Mouse (Mus musculus) 416B (cell line): Measurements from ENCODE around the gene Atg2a.
A peak's percentile ranks its signal among the peaks of the same experiment; 100 is the strongest.
"Not testable (repeated sequence)": the region's sequence is repeated elsewhere in the genome, so short reads cannot be mapped to it uniquely, and the experiment has no call there.

ENCODE experiments used
- DNase-seq: peaks from one replicate; pipeline ENCODE4 v3.0.0; 2011; ENCODE audit warnings: low read depth

The Atg2a gene

DNA sequence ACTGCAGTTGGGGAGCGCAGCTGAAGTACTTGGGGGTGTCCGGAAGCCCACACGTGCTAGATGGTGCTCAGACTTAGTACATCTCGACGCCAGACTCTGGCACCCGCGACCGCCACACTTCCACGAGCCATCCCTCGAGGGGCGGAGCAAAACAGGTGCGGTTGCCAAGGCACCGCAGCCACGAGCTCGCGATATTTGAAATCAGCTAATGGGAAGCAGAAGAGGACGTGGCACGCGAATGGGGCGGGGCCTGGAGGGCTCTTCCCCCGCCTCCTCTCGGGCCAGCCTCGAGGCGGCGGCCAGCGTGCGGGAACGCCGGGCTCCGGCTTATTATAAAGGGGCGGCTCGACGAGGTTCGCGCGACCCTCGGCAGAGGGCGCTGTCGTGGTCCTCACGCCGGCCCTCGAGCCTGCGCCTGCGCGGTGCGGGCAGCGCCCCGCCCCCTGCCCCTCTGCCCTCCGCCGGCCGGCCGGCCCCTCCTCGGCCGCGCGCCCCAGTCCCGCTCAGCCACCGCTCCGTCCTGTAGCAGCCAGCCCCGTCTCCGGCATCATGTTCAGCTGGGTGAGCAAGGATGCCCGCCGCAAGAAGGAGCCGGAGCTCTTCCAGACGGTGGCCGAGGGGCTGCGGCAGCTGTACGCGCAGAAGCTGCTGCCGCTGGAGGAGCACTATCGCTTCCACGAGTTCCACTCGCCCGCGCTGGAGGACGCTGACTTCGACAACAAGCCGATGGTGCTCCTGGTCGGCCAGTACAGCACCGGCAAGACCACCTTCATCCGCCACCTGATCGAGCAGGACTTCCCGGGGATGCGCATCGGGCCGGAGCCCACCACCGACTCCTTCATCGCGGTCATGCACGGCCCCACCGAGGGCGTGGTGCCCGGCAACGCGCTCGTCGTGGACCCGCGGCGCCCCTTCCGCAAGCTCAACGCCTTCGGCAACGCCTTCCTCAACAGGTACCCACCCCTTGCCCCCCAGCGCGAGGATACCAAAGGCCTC, 35.3 kb downstream of the Atg2a start, which contains the start of gene Ehd1:
Gene Ehd1 (plus strand): TSS at position 300 of the 996 bp plus-strand sequence.
- peak; percentile 98 for DNase-seq

DNA sequence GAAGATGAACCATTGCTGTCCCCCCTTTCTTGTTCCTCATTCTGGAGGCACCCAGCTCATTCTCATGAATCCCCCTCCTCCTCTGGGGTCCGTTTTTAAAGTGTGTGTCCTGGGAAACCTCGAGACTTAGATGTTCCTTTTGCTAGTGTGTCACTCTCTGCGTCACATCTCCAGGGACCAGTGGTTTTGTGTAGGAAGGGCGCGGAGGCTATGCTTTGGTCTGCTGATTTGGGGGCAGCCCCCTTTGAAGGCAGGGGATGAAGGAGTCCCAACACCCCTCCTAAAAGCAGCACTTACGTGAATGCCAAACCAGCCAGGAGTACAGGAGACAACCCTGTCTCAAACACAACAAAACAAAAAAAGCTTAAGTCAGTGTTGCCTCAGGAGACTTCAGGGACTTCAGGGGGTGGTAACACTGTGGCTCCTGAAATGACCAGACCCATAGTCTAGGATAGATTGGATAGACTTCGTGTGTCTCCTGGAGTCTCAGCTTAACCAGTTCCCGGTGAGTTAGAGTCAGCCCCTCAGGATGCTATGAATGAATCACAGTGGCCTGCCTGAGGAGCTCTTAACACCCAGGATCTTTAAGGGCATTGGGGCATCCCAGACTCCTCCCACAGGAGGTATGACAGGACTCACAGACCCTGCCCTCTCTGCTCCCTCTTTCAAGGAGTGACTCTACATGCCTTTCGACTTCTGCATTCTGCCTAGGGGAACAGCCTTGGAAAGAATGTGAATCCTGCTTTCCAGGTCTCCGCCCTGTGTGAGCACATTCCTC, 36.4 kb downstream of the Atg2a start:
- peak; percentile 82 for DNase-seq

- DNase-seq = no peak
Observed at GRCm38 (mm10) chr19:6278439-6279073, 37.1 kb downstream of the Atg2a start.

DNA sequence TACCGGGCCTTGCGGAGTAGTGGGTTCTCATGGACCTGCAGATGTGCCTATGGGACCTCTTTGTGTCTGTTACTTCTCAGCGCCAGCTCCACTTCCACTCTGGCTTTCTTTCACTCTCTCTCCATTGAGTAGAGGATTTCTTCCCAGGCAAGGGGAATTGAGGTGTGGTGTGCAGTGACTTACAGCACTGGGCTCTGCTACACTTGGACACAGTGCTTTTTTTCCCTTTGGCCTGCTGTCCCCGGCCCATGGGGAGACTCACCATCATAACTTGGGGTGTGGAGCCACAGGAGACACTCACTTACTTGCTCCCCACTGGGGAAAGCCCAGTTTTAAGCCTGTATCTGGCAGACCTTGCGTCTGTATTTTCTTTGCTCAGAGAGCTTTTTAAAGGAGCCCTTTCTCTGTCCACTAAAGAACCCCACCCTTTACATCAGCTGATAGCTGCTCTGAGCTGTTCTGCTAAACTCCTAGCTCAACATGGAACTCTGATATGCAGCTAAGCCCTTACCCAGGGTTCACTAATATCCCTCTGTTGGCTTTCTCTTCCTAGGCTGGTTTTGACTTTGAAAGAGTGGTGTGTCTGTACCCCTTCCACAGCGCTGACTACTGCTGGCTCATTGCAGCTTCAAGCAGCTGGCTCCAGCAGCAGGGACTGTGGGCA, 38.1 kb downstream of the Atg2a start:
- DNase-seq = no peak

DNA sequence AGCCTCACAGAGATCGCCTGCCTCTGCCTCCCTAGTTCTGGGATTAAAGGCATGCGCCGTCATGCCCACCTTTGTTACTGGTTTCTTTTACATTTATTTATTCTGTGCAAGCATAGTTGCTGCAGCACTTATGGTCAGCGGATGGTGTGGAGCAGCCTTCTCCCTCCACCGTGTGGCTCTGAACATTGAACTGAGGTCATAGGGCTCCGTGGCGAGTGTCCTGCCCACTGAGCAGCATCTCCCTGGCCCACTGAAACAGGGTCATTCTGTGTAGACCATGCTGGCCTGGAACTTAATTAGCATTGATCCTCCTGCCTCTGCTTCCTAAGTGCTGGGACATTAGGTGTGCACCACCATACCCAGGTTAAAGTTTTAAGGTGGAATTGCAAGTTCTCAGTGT, 39.1 kb downstream of the Atg2a start:
- DNase-seq = no peak

GRCm38 (mm10) chr19:6281122-6282020, 39.9 kb downstream of the Atg2a start:
- no peak for DNase-seq

DNA sequence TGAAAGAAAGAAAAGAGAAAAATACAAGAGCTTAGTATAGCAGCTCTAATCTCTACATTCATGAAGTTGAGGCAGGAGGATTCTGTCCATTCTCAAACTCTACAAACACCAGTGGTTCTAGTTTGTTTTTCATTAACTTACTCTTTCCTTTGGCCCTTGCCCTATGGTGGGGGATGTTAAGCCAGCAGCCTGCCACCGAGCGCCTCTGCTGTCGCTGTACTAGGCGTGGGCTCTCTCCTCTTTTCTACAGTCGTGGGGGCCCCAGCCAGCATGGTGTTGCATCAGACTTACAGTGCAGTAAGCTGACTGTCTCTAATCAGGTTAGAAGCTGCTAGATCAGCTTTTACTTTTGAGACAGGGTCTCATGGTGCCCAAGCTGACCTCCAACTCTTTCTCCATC, 41.5 kb downstream of the Atg2a start:
- no peak for DNase-seq

DNA sequence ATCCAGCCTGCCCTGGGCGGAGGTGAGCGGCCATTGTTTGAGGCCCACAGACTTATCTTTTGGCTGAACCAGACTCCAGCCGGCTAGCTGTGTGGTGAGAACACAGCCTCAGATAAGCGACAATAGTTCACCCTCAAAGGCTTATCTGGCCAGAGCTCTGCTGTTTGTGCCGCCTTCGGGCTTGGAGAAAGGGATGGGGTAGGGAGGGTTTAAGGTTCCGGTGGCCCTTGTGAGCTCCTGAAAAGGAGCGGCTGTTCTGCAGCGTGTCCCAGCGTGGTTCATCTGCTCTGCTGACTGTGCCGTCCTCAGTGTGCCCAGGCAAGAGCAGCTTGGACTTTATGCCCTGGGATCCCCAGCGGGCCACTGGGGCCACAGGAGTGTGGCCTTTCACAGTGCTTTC, 43.0 kb downstream of the Atg2a start:
- no peak for DNase-seq

- no peak for DNase-seq
Observed at GRCm38 (mm10) chr19:6285226-6285625, 43.8 kb downstream of the Atg2a start.

DNA sequence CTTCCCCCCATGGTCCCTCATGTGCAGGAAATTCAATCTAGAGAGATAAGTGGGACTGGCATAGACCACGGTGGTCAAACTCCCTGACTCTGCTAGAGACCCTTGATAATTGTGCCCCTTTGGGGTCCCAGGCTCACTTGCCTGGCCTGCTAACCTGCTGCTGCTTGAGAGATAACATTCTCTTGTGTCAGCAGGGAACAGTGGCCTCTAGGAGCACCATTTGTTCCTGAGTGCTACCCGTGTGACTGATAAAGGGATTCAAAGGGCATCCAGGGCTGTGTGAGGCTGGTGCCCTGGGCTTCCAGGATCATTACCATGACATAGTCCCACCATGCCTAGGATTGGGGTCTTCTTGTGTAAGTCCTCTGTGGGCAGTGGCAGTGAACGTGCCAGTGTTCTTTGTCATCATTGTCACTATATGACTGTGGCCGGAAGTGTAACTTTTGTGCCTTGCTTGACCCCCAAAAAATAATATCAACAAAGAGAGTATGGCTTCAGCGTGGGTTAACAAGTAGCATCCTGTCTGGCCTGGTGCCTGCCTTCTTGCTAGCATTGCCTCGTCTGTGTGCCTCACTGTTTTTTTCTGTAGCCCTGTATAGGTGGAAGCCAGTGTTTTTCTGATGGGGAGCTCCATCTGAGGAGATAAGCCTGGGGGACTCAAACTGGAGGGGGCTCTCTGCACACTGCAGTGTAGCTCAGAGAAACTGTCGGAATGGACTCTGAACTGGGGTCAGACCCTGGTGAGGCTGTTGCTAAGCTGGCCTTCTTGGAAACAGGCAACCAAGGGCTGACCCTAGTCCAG, 44.4 kb downstream of the Atg2a start:
- no peak for DNase-seq

- DNase-seq = no peak
Observed at GRCm38 (mm10) chr19:6286434-6287401, 45.2 kb downstream of the Atg2a start.

DNA sequence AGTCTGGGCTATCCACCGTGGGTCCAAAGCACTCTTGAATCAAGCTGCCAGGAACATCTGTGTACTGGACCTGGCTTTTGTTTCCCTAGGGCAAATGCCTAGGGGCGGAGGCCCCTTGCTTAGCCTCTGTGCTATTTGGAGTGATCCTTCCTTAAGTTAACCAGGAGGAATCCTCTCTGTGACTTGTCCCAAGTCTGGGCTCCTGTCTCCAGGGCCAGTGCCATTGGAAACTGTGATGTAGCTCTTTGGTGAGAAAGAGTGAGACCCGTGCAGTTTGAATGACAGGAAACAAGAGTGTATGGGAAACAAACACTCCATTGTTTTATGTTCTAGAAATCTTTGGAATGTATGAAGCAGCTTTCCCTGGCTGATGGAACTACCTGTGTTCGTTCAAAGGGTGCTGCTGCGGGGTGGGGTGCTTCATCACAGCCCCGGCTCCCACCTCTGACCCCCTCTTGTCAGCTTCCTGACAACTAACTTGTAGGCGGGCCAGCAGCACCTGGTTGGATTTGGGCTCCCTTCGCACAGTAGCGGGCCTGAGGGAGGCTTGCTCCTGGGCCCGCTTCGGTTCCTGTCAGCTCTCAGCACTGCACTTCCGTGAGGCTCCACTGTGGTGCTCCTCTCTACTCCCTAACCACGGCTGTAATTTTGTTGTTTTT, 46.9 kb downstream of the Atg2a start:
- no peak for DNase-seq

DNA sequence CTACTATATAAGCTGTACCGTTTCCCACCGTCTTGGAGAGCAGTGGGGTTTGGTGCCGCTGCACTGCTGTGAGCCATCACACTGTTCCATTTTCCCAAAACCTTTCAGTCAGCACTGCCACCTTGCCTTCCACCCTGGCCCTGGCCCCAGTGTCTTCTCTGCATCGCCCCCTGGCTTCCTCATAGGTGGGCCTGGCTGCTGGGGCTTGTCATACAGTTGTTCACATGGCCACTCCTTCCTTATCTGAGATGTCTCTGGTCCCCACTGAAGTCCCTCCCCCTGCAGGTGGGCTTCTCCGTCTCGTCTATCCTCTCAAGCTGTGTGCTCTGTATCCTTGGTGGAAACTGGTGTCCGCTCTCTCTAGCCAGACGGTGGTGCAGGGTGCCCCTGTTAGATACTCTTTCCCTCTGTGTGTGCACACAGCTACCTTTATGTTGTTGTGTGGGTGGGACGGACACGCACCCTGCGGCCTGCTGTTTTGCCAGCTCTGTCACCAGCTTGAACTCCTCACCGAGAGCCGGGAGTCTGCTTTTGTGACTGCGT, 48.3 kb downstream of the Atg2a start:
- no peak for DNase-seq

DNA sequence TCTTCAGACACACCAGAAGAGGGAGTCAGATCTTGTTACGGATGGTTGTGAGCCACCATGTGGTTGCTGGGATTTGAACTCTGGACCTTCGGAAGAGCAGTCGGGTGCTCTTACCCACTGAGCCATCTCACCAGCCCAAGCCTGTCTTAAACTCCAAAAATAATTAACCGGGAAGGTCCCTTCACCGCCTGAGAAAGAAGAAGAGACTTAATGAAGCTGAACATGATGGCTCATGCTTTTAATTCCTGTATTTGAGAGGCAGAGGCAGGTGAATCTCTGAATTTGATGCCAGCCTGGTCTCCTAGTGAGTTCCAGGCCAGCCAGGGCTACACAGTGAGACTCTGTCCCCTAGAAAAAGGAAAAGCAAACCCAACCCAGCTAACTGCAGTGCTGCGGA, 49.2 kb downstream of the Atg2a start:
- not testable (repeated sequence) for DNase-seq

- no peak for DNase-seq
Observed at GRCm38 (mm10) chr19:6291117-6291781, 49.8 kb downstream of the Atg2a start.

DNA sequence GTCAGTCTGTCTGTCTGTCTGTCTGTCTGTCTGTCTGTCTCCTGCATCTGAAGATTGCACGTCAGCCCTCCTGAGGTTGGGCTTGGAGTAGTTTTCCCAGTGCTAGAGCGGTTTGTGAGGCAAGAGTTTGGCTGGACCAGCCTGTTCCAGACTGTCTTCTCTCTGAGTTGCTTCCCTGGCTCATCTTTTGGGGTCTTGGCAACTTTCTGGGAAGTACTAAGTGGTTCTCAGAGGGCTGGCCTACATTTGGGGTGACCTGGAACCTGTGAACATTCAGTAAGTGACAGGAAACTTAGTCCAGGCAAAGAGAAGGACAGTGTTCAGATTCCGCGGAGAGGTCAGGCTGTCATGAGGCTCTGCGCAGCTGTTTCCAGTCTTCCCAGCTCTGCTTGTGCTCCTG, 50.8 kb downstream of the Atg2a start:
- no peak for DNase-seq

- no peak for DNase-seq
Observed at GRCm38 (mm10) chr19:6294301-6294700, 52.8 kb downstream of the Atg2a start.
